Mouse (Mus musculus): ENCODE results near the gene Ttc5.
"Not testable (repeated sequence)": the region's sequence is repeated elsewhere in the genome, so short reads cannot be mapped to it uniquely, and the experiment has no call there.

Ttc5 gene

DNA sequence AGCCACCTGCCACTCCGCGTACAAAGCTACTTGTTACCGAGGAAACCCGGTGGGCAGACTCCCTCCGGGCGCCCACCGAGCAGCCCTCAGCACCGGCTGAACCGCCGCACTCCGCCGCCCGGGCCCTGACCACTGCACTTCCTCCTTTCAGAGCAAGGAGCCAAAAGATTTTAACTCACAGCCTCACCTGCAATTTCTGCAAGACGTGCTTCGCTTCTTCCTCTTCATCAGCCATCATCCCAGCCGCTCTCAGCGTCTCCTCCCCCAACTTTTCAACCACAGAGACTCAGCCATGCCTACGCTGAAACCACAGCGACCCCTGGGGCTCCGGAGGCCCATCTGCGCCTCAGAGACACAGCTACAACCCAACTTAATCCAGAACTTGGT lies at the start of gene Ttc5:
Gene Ttc5, minus strand, starts transcription at position 269 of the 387 bp plus-strand sequence.
- peak; percentile 82 to 93 for DNase-seq

- no peak for DNase-seq
Observed at GRCm38 (mm10) chr14:50834435-50834834, 49.1 kb upstream of the Ttc5 start.

GRCm38 (mm10) chr14:50833964-50834363 lies 48.6 kb upstream of the Ttc5 start:
- DNase-seq = peak; percentile 13 to 30

- DNase-seq = no peak
Observed at GRCm38 (mm10) chr14:50829878-50830277, 44.6 kb upstream of the Ttc5 start.

GRCm38 (mm10) chr14:50826579-50826978 lies 41.3 kb upstream of the Ttc5 start:
- no peak for DNase-seq

DNA sequence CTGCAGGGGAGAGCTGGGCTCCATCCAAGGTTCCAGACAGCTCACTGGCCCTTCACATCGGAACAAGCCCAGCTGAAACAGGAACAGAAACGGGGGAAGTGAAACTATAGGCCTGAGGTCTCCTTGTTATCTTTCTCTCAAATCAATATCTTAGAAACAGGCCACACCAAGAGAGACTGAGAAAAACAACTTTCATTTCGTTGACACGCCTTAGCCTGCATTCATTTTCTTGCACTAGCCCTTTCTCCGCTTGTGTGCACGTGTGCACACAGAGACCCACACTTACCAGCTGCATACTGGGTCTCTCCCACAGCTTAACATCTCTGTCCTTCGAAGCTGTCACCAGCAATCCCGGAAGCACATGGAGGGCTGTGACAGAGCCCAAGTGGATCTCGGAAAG lies 38.9 kb upstream of the Ttc5 start:
- peak in 1 of 2 experiments; percentile 21 for DNase-seq

GRCm38 (mm10) chr14:50823240-50823639 lies 37.9 kb upstream of the Ttc5 start:
- no peak for DNase-seq

- no peak for DNase-seq
Observed at GRCm38 (mm10) chr14:50813060-50813459, 27.7 kb upstream of the Ttc5 start.

DNA sequence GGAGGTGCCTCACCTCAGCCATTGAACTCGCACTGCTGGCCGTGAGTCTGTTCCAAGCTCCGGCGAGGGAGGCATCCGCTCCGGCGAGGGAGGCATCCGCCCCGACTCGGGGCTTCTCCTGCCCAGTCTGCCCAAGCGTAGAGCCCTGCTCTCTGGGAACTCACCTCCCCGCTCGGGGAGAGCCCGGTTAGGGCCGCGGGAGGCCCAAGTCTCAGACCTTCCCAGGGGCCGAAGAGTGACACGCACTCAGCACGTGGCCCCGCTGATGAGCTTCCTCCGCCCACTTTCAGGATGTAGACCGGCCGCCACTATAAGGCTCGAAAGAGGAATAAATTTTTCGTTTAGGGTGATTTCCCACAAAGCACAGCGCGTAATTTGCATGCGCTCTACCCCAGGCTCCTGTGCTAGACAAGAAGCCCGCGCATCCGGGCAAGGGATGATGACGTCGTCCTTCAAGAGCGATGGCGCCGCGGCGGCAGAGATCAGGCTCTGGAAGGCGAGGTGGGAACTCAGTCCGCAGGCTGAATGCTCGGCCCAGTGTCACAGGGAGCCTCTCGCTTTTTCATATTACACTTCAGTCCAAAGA lies 22.3 kb upstream of the Ttc5 start, which contains the start of the genes Ccnb1ip1 and Parp2:
Gene Ccnb1ip1, minus strand, starts transcription at position 246 of the 586 bp plus-strand sequence.
Gene Parp2, plus strand, starts transcription at position 355 of the 586 bp plus-strand sequence.
- peak; percentile 93 to 94 for DNase-seq

DNA sequence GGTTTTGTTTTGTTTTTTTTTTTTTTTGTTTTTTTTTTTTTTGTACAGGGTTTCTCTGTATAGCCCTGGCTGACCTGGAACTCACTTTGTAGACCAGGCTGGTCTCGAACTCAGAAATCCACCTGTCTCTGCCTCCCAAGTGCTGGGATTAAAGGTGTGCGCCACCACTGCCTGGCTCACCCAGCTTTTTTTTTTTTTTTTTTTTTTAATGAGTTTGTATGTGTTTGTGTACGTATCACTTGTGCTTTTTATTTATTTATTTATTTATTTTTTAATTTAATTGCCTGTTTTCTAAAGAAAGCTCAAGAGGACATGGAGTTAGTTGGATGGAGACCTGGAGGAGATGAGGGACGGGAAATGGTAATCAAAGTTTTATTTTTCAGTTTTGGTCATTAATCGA lies 21.1 kb upstream of the Ttc5 start:
- DNase-seq = not testable (repeated sequence)

GRCm38 (mm10) chr14:50804683-50805082 lies 19.4 kb upstream of the Ttc5 start:
- DNase-seq = no peak

- no peak for DNase-seq
Observed at GRCm38 (mm10) chr14:50802843-50803562, 17.7 kb upstream of the Ttc5 start.

GRCm38 (mm10) chr14:50802441-50802840 lies 17.1 kb upstream of the Ttc5 start:
- DNase-seq = no peak

DNA sequence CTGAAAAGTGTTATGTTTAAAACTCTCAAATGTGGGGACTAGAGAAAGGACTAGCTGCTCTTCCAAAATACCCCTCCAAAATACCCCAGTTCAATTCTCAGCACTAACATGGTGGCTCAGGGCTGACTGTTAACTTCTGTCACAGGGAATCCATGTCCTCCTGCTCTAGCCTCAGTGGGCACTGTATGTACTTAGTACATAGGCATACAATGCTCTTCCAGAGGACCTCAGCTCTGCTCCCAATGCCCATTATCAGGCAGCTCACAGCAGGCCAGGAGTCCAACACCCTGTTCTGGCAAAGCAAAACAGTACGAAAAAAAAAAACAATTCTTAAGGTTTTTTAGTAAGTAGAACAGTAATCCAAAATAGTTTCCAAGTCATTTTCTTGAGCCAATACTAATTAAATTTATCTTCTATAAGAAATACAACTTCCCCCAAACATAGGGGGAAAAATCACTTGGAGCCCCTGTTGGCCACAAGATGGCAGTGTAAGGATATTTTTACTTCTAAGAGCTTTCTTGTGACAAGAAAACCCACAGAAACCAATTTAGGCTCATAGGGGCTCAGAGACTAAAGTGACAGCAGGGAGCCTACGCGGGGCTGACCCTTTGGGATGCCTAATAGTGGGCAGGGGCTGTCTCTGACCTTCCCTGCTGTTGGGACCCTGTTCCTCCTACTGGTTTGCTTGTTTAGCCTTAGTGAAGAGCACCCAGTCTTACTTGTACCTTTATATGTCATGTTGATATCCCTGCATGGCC lies 14.4 kb upstream of the Ttc5 start:
- peak in 1 of 2 experiments; percentile 36 for DNase-seq

- no peak for DNase-seq
Observed at GRCm38 (mm10) chr14:50798512-50798911, 13.2 kb upstream of the Ttc5 start.

DNA sequence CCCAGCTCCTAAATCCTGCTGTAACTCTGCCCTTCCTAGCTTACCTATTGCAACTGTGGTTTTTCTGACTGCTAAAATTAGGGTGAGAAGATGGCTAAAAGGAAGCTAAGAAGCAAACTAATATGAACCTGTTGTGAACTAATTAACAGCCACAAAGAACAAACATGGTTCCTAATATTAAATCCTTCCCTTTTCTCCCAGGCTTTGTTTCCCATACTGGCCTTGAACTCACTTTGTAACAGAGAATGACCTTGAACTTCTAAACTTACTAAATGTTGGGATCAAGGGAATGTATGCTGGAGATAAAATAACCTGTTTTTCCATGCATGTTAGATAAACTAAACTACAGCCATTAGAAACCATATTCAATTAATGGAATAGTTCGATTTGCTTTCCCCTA lies 11.1 kb upstream of the Ttc5 start:
- DNase-seq = no peak

DNA sequence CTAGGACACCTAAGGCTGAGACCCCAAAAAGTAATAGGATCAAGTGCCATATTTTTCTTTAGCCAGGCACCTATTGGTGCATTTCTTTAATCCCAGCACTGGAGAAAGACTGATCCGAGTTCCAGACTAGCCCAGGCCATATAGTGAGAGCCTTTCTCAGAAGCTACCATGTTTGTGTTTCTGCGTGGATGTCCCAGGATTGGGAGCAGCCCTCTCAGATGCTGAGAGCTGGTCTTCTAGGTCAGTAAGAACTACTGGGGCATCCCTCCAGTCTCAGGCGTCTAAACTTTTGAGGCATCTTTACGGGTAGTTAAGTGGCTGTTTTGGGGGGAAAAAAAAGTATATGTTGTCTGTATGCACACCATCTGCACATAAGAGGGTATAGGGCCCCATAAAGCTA lies 10.6 kb upstream of the Ttc5 start:
- DNase-seq = no peak

DNA sequence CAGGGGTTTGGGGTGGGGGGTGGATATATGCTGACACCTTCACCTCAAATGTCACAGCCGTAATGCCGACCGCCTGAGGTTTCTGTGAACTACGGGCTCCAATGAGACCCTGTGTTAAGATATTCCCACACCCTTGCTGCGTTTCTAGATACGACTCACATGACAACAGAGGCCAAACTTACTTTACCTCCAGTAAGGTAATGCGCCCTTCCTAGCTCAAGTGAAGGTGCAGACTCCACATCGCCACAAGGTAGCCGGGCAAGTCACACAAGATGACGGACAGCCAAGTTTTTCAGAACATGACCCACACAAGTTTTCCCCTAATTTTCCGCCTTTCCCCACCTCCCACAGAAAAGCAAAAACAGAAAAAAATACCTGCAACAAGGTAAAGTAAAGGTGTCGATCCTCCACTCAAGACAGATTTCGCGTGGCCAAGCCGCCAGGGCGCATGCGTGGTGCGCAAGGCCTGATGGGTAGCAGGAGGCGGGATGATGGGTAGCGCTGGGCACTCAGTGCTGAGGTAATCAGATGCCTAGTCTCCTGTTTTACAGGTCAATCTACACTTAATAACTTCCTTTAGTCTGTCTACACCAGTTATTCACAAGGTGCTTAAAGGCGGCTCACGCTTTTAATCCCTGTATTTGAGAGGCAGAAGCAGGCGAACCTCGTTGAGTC lies 10.1 kb upstream of the Ttc5 start:
- no peak for DNase-seq

GRCm38 (mm10) chr14:50788157-50788556 lies 2.8 kb upstream of the Ttc5 start:
- DNase-seq = no peak

GRCm38 (mm10) chr14:50784391-50785250 lies 698 bp downstream of the Ttc5 start:
- no peak for DNase-seq

GRCm38 (mm10) chr14:50782166-50782565 lies 3.2 kb downstream of the Ttc5 start:
- no peak for DNase-seq

- DNase-seq = no peak
Observed at GRCm38 (mm10) chr14:50771342-50771741, 14.0 kb downstream of the Ttc5 start.
